Comparison of ENCODE assay signal across 8 mouse cellular contexts in genomic region chr5:133585181-133585580, GRCm38 (mm10).
A peak's percentile ranks its signal among the peaks of the same experiment; 100 is the strongest.
DNase-seq lines count a peak whose midpoint lies in the region; ATAC-seq and TF ChIP-seq lines count a peak whose summit lies in the region.

No protein-coding gene starts in this region.

- H3K4me2 ChIP-seq in liver, embryonic 11.5 days, result no peak overlapping the region

- no peaks in the 10 kb centered on the region for H3K27me3 ChIP-seq in liver, embryonic 11.5 days (replicated peaks; ENCODE audit: control insufficient read depth, insufficient read depth, low read length)

- no peak for ATAC-seq in liver, embryonic 11.5 days (replicated peaks; ENCODE audit: low FRiP score)
- ATAC-seq in megakaryocyte-erythroid progenitor cell, adult 5-6 weeks (replicated peaks; ENCODE audit: low FRiP score, low TSS enrichment, poor library complexity, severe bottlenecking), result no peak

- no peaks in the 10 kb centered on the region for H3K9me3 ChIP-seq in liver, embryonic 11.5 days (ENCODE audit: control insufficient read depth, low read length)

- H3K9ac ChIP-seq in liver, embryonic 11.5 days (ENCODE audit: low read depth, low read length), result no peak overlapping the region

- H3K4me3 ChIP-seq in liver, embryonic 11.5 days (ENCODE audit: low read depth, low read length), result no peak overlapping the region

- TF ChIP-seq CTCF in brain, embryonic 14.5 days (IDR thresholded peaks at IDR 0.05; ENCODE audit: borderline replicate concordance, extremely low read depth, insufficient read depth, insufficient read length), result peak; percentile 71; the same call in 1 of the 2 replicates

- no peak overlapping the region for H3K27ac ChIP-seq in liver, embryonic 11.5 days (ENCODE audit: low read depth, low read length)

- 23% methylated on average over 3 of the region's 3 CpGs for WGBS in liver, embryonic 11.5 days

- DNase-seq in liver, result peak; percentile 10
- no peak for DNase-seq in liver, embryonic 11.5 days (ENCODE audit: low spot score)
- DNase-seq in brain, embryonic 14.5 days (ENCODE audit: low read depth), result peak; percentile 82
- DNase-seq in frontal cortex, postnatal 14 days (ENCODE audit: low spot score in 2 of 2), result peak; percentile 16 to 67
- peak; percentile 50 for DNase-seq in layer of hippocampus, adult 9-10 months (ENCODE audit: low spot score)
- peak; percentile 1 for DNase-seq in lung, postnatal 25 days (ENCODE audit: low spot score)
- peak; percentile 10 for DNase-seq in testis, postnatal 14 days (ENCODE audit: low spot score)

- TF ChIP-seq POLR2A in brain, embryonic 14.5 days (IDR thresholded peaks at IDR 0.05; ENCODE audit: borderline replicate concordance, extremely low read depth, insufficient read depth, insufficient read length, poor library complexity, severe bottlenecking), result no peak

- H3K4me1 ChIP-seq in liver, embryonic 11.5 days (replicated peaks; ENCODE audit: control insufficient read depth, insufficient read depth, low read length), result no peaks in the 10 kb centered on the region

- H3K36me3 ChIP-seq in liver, embryonic 11.5 days (ENCODE audit: control insufficient read depth, insufficient read depth, low read length), result no peaks in the 10 kb centered on the region
